Mouse (Mus musculus) neural tube, embryonic 12.5 days (tissue): ENCODE measurements at regions not wholly inside any gene's neighbourhood (a gene's known extent, or its start where the extent isn't known, plus 50 kb on each side); places are given as distances from the start of the nearest gene placed in this dataset.

Experiments
- ATAC-seq: fragments of 200-750 bp; cut with Nextera tagmentation; 2 replicates; pipeline ENCODE4 v1.8.0; 2017; ENCODE audit warnings: low read depth, mild to moderate bottlenecking, moderate TSS enrichment, moderate library complexity; ENCODE audit not compliant: low FRiP score
- H3K27ac ChIP-seq: fragments of 300-500 bp; sonication (generic); 2 replicates; pipeline ENCODE4 v1.5.1; 2016
- H3K27me3 ChIP-seq: fragments of 300-500 bp; sonication (generic); replicated peaks from 2 replicates; pipeline ENCODE4 v1.6.1; 2016; ENCODE audit warnings: mild to moderate bottlenecking
- H3K36me3 ChIP-seq: fragments of 300-500 bp; sonication (generic); 2 replicates; pipeline ENCODE4 v1.6.1; 2016; ENCODE audit warnings: mild to moderate bottlenecking
- H3K4me1 ChIP-seq: fragments of 300-500 bp; sonication (generic); 2 replicates; pipeline ENCODE4 v1.6.1; 2016
- H3K4me2 ChIP-seq: fragments of 300-500 bp; sonication (generic); replicated peaks from 2 replicates; pipeline ENCODE4 v1.6.1; 2016; ENCODE audit warnings: mild to moderate bottlenecking
- H3K4me3 ChIP-seq: fragments of 300-500 bp; sonication (generic); 2 replicates; pipeline ENCODE4 v1.5.1; 2016
- H3K9ac ChIP-seq: fragments of 300-500 bp; sonication (generic); 2 replicates; pipeline ENCODE4 v1.6.1; 2016; ENCODE audit warnings: mild to moderate bottlenecking
- H3K9me3 ChIP-seq: fragments of 300-500 bp; sonication (generic); 2 replicates; pipeline ENCODE4 v1.6.1; 2016; ENCODE audit warnings: mild to moderate bottlenecking
- WGBS: fragments of 180-500 bp; shearing (Covaris S2); methylation state at CpG from one replicate; pipeline ENCODE4 v1.1.7; 2016; 5-methylcytosine and 5-hydroxymethylcytosine counted together

DNA sequence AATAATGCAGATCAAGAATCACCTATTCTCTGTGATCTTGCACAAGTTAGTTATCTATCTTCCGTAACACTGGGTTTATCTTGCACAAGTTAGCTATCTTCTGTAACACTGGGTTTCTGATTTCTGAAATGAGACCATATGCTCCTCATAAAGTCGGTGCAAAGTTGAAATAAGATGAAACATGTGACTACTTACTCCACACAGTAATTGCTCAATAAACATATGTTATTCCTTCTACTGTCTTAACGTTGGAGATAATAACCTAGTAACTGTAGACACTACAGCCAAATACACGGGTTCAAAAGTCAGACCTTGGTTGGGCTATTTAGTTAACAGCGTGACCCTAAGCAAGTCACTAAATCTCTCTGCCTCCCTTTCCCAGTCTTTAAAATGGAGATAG, 65.8 kb upstream of the Atp11b start:
- no peak overlapping the region for H3K27ac ChIP-seq
- H3K4me1 ChIP-seq = no peaks in the 10 kb centered on the region
- no peak overlapping the region for H3K9ac ChIP-seq
- H3K4me2 ChIP-seq = no peak overlapping the region
- H3K4me3 ChIP-seq = no peak overlapping the region
- no peak for ATAC-seq
- WGBS = 82% methylated on average over 5 of the region's 5 CpGs
- no peaks in the 10 kb centered on the region for H3K9me3 ChIP-seq
- H3K36me3 ChIP-seq = no peaks in the 10 kb centered on the region
- no peaks in the 10 kb centered on the region for H3K27me3 ChIP-seq

DNA sequence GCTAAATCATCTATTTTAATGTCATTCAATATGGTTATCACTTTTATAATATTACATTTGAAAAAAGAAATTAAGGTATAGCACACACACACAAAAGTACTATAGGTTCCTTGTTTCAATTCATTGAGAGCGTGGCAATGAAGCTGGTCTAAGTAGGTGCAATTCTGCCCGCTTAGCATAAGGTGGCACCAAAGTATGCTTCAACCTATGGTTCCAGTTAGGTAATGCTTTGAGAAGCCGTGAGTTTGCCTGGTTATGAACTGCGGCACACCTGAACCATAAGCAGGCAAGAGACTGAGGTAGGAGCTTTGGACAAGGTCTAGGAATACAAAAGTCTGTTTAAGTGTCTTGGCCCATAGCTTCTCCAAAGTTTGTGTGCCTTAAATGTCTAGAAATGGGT, 65.1 kb upstream of the Atp11b start:
- Histone ChIP-seq H3K4me3 (no peak overlapping the region), H3K4me1 (no peaks in the 10 kb centered on the region), H3K9me3 (no peaks in the 10 kb centered on the region), H3K4me2 (no peak overlapping the region), H3K36me3 (no peaks in the 10 kb centered on the region), H3K27me3 (no peaks in the 10 kb centered on the region), H3K27ac (no peak overlapping the region), H3K9ac (no peak overlapping the region)
- WGBS = 30% methylated on average over 4 of the region's 4 CpGs
- peak; percentile 37; the same call in 1 of the 2 replicates for ATAC-seq

DNA sequence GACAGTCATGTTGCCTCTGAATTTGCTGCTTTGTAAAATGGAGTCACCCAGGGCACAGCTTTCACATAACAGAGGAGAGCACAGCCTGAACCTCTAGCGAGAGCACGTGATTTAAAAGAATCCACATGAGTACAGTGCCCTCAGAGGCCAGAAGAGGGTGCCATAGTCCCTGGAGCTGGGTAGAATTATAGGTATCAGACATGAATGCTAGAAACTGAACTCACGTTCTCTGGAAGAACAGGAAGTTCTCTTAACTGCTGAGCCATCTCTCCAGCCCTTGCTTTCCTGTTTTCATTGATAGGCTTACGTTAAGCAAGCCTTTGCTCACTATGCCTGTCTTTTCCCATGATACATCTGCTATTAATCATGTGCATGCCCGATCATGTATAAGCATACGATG, 60.9 kb upstream of the Atp11b start:
- H3K27ac ChIP-seq = no peak overlapping the region
- WGBS = 56% methylated on average over 6 of the region's 6 CpGs
- H3K4me3 ChIP-seq = no peak overlapping the region
- no peaks in the 10 kb centered on the region for H3K4me1 ChIP-seq
- H3K9ac ChIP-seq = no peak overlapping the region
- no peaks in the 10 kb centered on the region for H3K36me3 ChIP-seq
- 0 out of 2 replicates have a peak, but pooled peaks have one; percentile 63 for ATAC-seq
- H3K4me2 ChIP-seq = no peak overlapping the region
- H3K27me3 ChIP-seq = no peaks in the 10 kb centered on the region
- H3K9me3 ChIP-seq = no peaks in the 10 kb centered on the region

DNA sequence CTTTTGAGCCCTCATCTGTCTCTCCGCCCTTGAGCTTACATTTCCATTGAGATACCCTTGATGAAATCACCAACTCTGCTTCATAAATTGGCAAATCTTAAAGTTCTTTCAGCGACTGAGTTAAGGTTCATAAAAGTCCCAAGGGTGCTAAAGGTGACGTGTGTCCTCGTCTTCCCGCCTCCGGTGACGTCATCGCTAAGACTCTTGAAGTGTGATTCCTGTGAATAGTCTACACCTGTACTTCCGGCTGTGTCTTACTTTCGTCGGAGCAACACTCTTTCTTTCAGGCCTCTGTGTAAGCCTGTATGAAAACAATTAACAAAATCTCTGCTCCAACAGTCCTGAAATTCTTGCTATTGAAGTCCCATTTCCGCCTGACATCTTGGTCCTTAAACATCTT, 60.4 kb upstream of the Atp11b start:
- Histone ChIP-seq H3K27me3 (no peaks in the 10 kb centered on the region), H3K9me3 (no peaks in the 10 kb centered on the region), H3K4me3 (no peak overlapping the region), H3K36me3 (no peaks in the 10 kb centered on the region), H3K4me2 (no peak overlapping the region), H3K9ac (no peak overlapping the region), H3K4me1 (no peaks in the 10 kb centered on the region), H3K27ac (no peak overlapping the region)
- no peak for ATAC-seq
- 90% methylated on average over 12 of the region's 12 CpGs for WGBS

DNA sequence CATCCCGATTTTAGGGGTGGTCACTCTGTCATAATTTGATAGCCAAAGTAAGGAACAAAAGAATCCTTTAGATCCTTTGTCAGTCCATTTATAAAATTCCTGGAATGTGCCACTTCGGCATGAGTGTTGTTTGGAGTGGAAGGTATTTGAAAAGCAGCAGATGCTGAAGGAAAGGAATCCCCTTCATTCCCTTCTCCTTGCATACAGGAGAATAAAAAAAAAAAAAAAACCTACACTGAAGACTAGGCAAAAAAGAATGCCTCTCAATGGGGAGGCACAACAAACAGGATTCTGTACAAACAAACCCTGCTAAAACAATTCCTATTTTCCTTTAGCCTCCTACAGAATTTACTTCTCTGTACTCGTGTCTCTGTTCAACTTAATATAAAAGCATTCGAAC, 59.7 kb upstream of the Atp11b start:
- 84% methylated on average over 4 of the region's 4 CpGs for WGBS
- Histone ChIP-seq H3K4me3 (no peak overlapping the region), H3K36me3 (no peaks in the 10 kb centered on the region), H3K4me2 (no peak overlapping the region), H3K4me1 (no peaks in the 10 kb centered on the region), H3K9ac (no peak overlapping the region), H3K27ac (no peak overlapping the region), H3K27me3 (no peaks in the 10 kb centered on the region), H3K9me3 (no peaks in the 10 kb centered on the region)
- no peak for ATAC-seq

DNA sequence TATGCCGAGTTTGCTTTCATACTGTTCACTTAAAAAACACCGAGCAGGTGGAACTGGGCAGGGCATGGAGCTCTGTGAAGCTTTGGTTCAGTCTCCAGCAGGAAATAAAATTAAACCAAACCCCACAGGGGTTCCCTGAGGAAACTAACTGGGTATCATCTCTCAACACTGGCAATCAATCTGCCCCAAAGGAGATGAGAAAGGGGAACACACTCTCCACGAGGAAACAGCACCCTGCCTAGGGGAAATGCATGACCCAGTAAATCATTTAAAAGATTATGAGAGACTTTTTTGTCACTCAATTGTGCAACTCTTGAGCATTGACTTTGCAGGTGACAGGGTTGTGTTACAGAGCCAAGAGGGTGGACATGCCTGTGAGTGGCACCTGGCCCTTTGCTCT, 58.0 kb upstream of the Atp11b start:
- no peak overlapping the region for H3K4me2 ChIP-seq
- no peaks in the 10 kb centered on the region for H3K4me1 ChIP-seq
- H3K9ac ChIP-seq = no peak overlapping the region
- H3K36me3 ChIP-seq = no peaks in the 10 kb centered on the region
- H3K4me3 ChIP-seq = no peak overlapping the region
- H3K27ac ChIP-seq = no peak overlapping the region
- no peaks in the 10 kb centered on the region for H3K9me3 ChIP-seq
- no peaks in the 10 kb centered on the region for H3K27me3 ChIP-seq
- no peak for ATAC-seq
- 69% methylated on average over 3 of the region's 3 CpGs for WGBS

DNA sequence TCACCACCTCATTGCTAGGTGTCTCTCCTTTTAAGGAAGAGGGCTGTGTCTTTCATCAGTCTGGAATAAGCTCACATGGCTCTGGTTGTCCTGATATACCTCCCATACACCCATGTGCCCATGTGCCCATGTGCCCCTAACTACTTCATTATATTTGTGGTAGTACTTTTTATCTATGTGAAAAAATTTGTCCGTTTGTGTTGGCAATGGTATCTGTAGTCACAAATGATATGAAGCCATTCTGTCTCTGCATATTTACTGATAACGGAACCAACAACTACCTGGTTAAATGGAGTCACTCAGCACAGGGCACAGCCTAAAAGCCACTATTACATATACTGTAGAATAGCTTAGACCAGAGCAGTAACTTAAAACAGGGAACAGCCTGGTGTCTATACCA, 54.6 kb upstream of the Atp11b start:
- no peaks in the 10 kb centered on the region for H3K36me3 ChIP-seq
- WGBS = 91% methylated on average over 2 of the region's 2 CpGs

DNA sequence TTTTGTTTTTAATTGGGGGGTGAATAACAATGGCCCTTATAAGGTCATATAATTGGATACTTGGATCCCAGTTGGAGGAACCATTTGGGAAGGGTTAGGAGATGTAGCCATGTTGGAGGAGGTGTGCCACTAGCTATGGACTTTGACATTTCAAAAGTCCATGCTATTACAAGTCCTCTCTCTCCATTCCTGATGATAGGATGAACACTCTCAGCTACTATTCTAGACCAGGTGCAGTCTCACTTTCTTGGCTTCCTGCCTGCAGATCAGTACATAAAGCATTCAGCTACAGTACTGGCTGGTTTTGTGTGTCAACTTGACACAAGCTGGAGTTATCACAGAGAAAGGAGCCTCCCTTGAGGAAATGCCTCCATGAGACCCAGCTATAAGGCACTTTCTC, 53.9 kb upstream of the Atp11b start:
- Histone ChIP-seq H3K9me3 (no peaks in the 10 kb centered on the region), H3K9ac (no peak overlapping the region), H3K27ac (no peak overlapping the region), H3K27me3 (no peaks in the 10 kb centered on the region), H3K4me2 (no peak overlapping the region), H3K4me3 (no peak overlapping the region), H3K4me1 (no peaks in the 10 kb centered on the region), H3K36me3 (no peaks in the 10 kb centered on the region)
- no peak for ATAC-seq

More for the DNA sequence above, 54.6 kb upstream of the Atp11b start:
- H3K9me3 ChIP-seq = no peaks in the 10 kb centered on the region
- no peak overlapping the region for H3K4me3 ChIP-seq
- no peak overlapping the region for H3K27ac ChIP-seq
- H3K27me3 ChIP-seq = no peaks in the 10 kb centered on the region
- H3K4me1 ChIP-seq = no peaks in the 10 kb centered on the region
- H3K9ac ChIP-seq = no peak overlapping the region
- no peak for ATAC-seq
- H3K4me2 ChIP-seq = no peak overlapping the region

DNA sequence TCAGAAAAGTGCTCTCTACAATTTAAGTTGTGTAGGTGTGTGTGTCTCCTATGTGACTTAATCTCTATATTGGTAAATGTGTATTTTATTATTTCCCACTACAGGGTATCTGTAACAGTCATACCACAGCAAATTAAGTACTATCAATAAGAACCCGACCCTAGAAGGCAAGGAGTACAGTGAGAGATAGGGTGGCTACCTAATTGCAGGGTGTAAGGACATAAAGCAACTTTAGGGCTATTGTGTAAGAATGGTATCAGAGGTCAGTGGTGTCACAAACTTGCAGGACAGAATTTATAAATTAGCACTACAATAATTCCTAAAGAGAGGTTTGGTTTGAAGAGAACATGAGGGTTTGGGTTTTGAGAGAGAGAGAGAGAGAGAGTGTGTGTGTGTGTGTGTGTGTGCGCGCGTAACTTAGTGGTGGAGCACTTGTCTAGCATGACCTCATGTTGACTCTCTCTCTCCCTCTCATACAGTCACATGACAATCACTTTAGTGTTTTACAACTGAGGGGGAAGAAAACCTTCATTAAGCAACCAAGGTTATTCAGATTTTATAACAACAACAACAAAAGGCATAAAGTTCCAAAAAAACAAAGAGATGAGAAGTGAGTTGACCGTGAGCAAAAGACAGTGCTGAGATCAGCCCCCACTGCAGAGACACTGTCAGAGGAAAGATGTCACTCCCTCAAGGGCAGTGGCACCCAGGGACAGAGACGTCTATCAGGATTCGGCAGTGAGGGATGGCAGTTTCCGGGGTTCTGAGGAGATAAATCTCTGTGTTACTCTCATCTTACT, 50.2 kb upstream of the Atp11b start:
- H3K4me2 ChIP-seq = no peak overlapping the region
- no peak overlapping the region for H3K9ac ChIP-seq
- H3K36me3 ChIP-seq = no peaks in the 10 kb centered on the region
- ATAC-seq = no peak
- H3K9me3 ChIP-seq = no peaks in the 10 kb centered on the region
- 41% methylated on average over 8 of the region's 8 CpGs for WGBS
- H3K4me1 ChIP-seq = no peaks in the 10 kb centered on the region
- H3K27ac ChIP-seq = no peak overlapping the region
- no peaks in the 10 kb centered on the region for H3K27me3 ChIP-seq
- H3K4me3 ChIP-seq = no peak overlapping the region
